Mouse (Mus musculus) liver, adult 2 months (tissue): ENCODE data around the gene Fam19a5. TPM values are rescaled to one million over a fixed set of nuclear protein-coding genes. Genes with fewer than 3 reads are reported as not detected.

ENCODE experiments used
- DNase-seq: peaks from one replicate; pipeline ENCODE4 v3.0.0-alpha.2; 2011; ENCODE audit warnings: low read depth, low spot score; ENCODE audit errors: extremely low read depth
- H3K27ac ChIP-seq: fragments of 200-500 bp; replicated peaks from 2 replicates; pipeline ENCODE4 v1.5.1; 2012; ENCODE audit warnings: low read depth, mild to moderate bottlenecking, control low read depth, inconsistent platforms, low read length; ENCODE audit not compliant: insufficient read depth
- H3K27me3 ChIP-seq: fragments of 200-500 bp; 2 replicates; pipeline ENCODE4 v1.6.1; 2012; ENCODE audit warnings: mild to moderate bottlenecking, moderate library complexity, low read length, inconsistent platforms; ENCODE audit not compliant: control insufficient read depth, insufficient read depth
- H3K36me3 ChIP-seq: fragments of 200-500 bp; 2 replicates; pipeline ENCODE4 v1.6.1; 2012; ENCODE audit warnings: low read length, inconsistent platforms; ENCODE audit not compliant: control insufficient read depth, insufficient read depth
- H3K4me1 ChIP-seq: fragments of 200-500 bp; 2 replicates; pipeline ENCODE4 v1.6.1; 2011; ENCODE audit warnings: low read length; ENCODE audit not compliant: control insufficient read depth, insufficient read depth
- H3K4me3 ChIP-seq: fragments of 200-500 bp; 2 replicates; pipeline ENCODE4 v1.5.1; 2011; ENCODE audit warnings: low read depth, mild to moderate bottlenecking, control low read depth, low read length, moderate library complexity; ENCODE audit not compliant: insufficient read depth
- H3K79me2 ChIP-seq: fragments of 200-500 bp; 2 replicates; pipeline ENCODE4 v1.6.1; 2012; ENCODE audit warnings: inconsistent platforms, mild to moderate bottlenecking, low read length, moderate library complexity; ENCODE audit not compliant: control insufficient read depth, insufficient read depth
- H3K9ac ChIP-seq: fragments of 200-500 bp; 2 replicates; pipeline ENCODE4 v1.6.1; 2012; ENCODE audit warnings: low read depth, mild to moderate bottlenecking, control low read depth, inconsistent platforms, low read length
- CTCF ChIP-seq: fragments of 200-500 bp; IDR thresholded peaks from 2 replicates; pipeline ENCODE4 v1.5.1; 2011; ENCODE audit warnings: low read depth, low read length, control low read depth
- POLR2A ChIP-seq: fragments of 200-500 bp; IDR thresholded peaks from 2 replicates; pipeline ENCODE4 v1.6.1; 2011; ENCODE audit warnings: low read length, control low read depth; ENCODE audit not compliant: insufficient read depth; ENCODE audit errors: extremely low read depth
- WGBS: fragments of 180-500 bp; shearing (Covaris S2); methylation state at CpG from one replicate; pipeline ENCODE4 v1.1.7; 2018; 5-methylcytosine and 5-hydroxymethylcytosine counted together
- polyA plus RNA-seq: library from polyadenylated mRNA; depleted of rRNA; stranded (reverse); fragments of >200 nt; gene quantifications from 2 replicates; pipeline ENCODE4 v1.2.3, GENCODE M21; 2012
- total RNA-seq: library from RNA; depleted of rRNA; stranded (reverse); fragments of >200 nt; gene quantifications from 2 replicates; pipeline ENCODE4 v1.2.3, GENCODE M21; 2014

Fam19a5 gene
- total and polyA plus RNA-seq, 2 experiments = 0.28 to 0.65 TPM

- Histone ChIP-seq H3K27me3 (no peaks in the 10 kb centered on the region), H3K9ac (no peak overlapping the region), H3K4me3 (no peak overlapping the region), H3K27ac (no peak overlapping the region), H3K36me3 (no peaks in the 10 kb centered on the region), H3K4me1 (no peaks in the 10 kb centered on the region), H3K79me2 (no peaks in the 10 kb centered on the region)
- no peak for TF ChIP-seq CTCF
- TF ChIP-seq POLR2A = no peak
- no peak for DNase-seq
- WGBS = 92% methylated on average over 13 of the region's 13 CpGs
Measured at GRCm38 (mm10) chr15:87666041-87666750, 122.1 kb downstream of the Fam19a5 start.

DNA sequence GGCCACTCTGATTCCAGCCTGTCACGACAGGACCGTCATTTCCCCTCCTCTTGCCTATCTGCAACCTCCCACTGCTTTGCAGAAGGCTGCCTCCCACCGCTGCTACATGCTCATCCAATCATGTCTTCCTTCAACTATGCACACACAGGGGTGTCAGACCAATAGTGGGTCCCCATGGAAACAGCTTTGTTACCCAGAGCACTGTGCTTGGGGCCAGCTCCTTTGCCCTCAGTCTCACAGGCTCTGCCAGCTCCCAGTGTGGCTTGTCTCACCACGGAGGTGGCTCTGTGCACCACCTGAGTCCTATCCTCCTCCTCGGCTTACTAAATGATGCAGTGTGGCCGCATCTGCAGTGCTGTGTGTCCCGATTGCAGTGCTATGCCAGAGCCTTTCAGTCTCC, 123.3 kb downstream of the Fam19a5 start:
- no peak overlapping the region for H3K4me3 ChIP-seq
- H3K27ac ChIP-seq = no peak overlapping the region
- H3K9ac ChIP-seq = no peak overlapping the region
- TF ChIP-seq POLR2A (no peak), CTCF (no peak)
- H3K36me3 ChIP-seq = no peaks in the 10 kb centered on the region
- H3K79me2 ChIP-seq = no peaks in the 10 kb centered on the region
- 73% methylated on average over 7 of the region's 7 CpGs for WGBS
- no peak for DNase-seq
- no peaks in the 10 kb centered on the region for H3K27me3 ChIP-seq
- H3K4me1 ChIP-seq = no peaks in the 10 kb centered on the region

DNA sequence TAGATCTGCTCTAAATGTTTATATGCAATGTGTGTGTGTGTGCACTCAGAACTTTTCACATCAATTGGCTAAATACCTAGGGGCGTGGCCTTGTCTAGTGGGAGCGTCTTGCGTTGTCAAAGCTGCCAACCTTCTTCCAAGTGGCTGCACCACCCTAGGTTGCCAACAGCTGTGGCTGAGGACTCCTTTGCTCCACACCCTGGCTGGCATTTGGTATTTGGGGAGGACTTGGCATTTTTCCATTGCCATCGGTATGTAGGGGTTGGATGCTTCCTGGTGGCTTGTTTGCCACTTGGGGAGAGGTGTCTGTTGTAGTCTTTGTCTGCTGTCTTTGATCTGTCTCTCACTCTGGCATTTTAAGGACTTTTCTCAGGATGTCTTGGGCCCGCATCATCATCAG, 124.0 kb downstream of the Fam19a5 start:
- 84% methylated on average over 5 of the region's 5 CpGs for WGBS
- H3K4me1 ChIP-seq = no peaks in the 10 kb centered on the region
- H3K9ac ChIP-seq = no peak overlapping the region
- H3K27me3 ChIP-seq = no peaks in the 10 kb centered on the region
- H3K36me3 ChIP-seq = no peaks in the 10 kb centered on the region
- no peak for DNase-seq
- no peak overlapping the region for H3K27ac ChIP-seq
- no peaks in the 10 kb centered on the region for H3K79me2 ChIP-seq
- no peak for TF ChIP-seq POLR2A
- no peak for TF ChIP-seq CTCF
- no peak overlapping the region for H3K4me3 ChIP-seq

DNA sequence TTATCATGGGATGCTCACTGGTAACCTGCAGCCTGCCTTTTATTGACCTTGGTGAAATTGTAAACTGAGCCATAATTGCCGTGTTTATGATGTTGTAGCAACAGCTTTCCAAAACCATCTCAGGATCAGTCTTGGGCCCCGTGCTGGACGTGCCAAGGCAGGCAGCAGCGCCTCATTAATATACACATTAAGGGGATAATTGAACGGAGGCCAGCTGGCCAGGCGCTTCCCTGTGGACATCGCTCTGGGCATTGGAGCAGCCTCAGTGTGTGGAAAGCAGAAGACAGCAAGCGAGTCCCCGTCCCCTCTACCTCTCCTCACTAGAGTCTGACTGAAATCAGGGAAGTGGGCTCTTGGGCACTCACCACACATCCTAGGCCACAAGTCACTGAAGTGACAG, 127.8 kb downstream of the Fam19a5 start:
- Histone ChIP-seq H3K27ac (no peak overlapping the region), H3K4me1 (no peaks in the 10 kb centered on the region), H3K36me3 (no peaks in the 10 kb centered on the region), H3K27me3 (no peaks in the 10 kb centered on the region), H3K4me3 (no peak overlapping the region), H3K9ac (no peak overlapping the region), H3K79me2 (no peaks in the 10 kb centered on the region)
- TF ChIP-seq POLR2A (no peak), CTCF (no peak)
- DNase-seq = no peak
- 88% methylated on average over 9 of the region's 9 CpGs for WGBS

- Histone ChIP-seq H3K27ac (no peak overlapping the region), H3K79me2 (no peaks in the 10 kb centered on the region), H3K4me1 (no peaks in the 10 kb centered on the region), H3K36me3 (no peaks in the 10 kb centered on the region), H3K27me3 (no peaks in the 10 kb centered on the region), H3K4me3 (no peak overlapping the region), H3K9ac (no peak overlapping the region)
- no peak for DNase-seq
- TF ChIP-seq CTCF (no peak), POLR2A (no peak)
- 61% methylated on average over 6 of the region's 6 CpGs for WGBS
Measured at GRCm38 (mm10) chr15:87678711-87679110, 134.6 kb downstream of the Fam19a5 start.

DNA sequence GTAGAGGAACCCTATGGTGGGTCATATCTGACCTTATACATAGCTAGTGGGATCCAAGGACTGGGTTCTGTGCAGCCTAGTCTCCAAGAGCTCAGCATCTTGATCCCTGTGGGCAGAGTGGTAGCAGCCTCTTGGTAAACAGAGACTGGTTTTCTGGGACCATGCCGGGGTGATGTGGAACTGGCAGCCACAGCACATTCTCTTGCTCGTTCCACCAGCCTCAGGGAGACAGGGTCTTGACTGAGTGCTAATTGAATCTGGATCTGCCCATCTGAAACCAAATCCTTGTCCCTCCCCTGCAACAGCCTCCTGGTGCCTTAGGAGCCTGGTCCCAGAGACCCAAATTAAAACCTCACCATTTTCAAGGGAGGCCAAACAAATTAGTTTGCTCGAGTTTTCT, 138.3 kb downstream of the Fam19a5 start:
- no peak for DNase-seq
- Histone ChIP-seq H3K27me3 (no peaks in the 10 kb centered on the region), H3K4me1 (no peaks in the 10 kb centered on the region), H3K4me3 (no peak overlapping the region), H3K9ac (no peak overlapping the region), H3K27ac (no peak overlapping the region), H3K36me3 (no peaks in the 10 kb centered on the region), H3K79me2 (no peaks in the 10 kb centered on the region)
- TF ChIP-seq POLR2A = no peak
- no peak for TF ChIP-seq CTCF
- 79% methylated on average over 3 of the region's 3 CpGs for WGBS
